Mouse (Mus musculus) megakaryocyte-erythroid progenitor cell, adult 5 weeks (primary cell): Measurements from ENCODE around the gene Tpbpa. TPM values are rescaled to one million over a fixed set of nuclear protein-coding genes. Genes with fewer than 3 reads are reported as not detected.

ENCODE experiments used
- polyA plus RNA-seq: library from polyadenylated mRNA; stranded (reverse); fragments of >175 nt; gene quantifications from 2 replicates; pipeline ENCODE4 v1.2.3, GENCODE M21; 2012

Gene Tpbpa
- polyA plus RNA-seq = not detected in 2 replicates

GRCm38 (mm10) chr13:60941884-60942283 is at the start of gene Tpbpa:
Tpbpa (minus strand) TSS chr13:60941984.

DNA sequence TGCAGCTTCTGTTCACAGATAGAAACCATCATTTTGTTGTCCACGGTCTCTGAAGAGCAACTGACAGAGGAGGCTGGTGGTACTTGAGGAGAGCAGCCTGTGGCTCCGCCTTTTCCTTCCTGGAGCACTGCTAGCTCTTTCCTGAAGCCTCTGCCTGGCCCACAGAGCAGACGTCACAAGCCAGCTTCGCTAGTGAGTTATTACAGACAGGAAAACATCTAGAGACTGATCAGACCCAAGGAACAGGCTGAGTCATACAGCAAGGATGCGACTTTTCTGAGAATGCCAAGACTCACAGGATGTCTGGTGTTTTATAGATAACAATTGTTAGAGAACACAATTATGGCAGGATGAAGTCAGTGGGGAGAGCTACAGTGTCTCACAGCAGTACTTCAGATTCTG is 5.3 kb downstream of the Tpbpa start, which contains the start of the genes Gm49391 and Ctla2a:
TSS of gene Gm49391 (minus strand) at position 72 of the 402 bp plus-strand sequence.
TSS of gene Ctla2a (minus strand) at position 126 of the 402 bp plus-strand sequence.

DNA sequence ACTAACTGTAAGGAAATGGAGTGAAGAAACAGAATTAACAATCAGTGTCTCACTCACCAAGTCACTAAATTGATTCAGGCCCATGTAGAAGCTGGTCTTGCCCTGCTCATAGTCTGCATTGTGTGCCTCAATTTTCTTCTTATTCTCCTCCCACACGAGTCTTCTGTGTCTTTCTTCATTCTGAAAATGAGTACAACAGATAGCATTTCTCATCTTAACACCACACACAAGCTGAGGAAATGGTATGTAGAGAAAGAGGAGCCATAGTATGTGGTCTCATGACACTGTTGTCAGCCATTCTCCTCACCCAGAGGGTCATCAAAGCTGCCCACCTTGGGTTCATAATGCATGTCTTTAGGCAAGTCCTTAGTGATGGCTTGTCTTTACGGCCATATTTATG is 6.3 kb downstream of the Tpbpa start, which contains the start of gene Gm49393:
TSS of gene Gm49393 (minus strand) at position 101 of the 400 bp plus-strand sequence.

DNA sequence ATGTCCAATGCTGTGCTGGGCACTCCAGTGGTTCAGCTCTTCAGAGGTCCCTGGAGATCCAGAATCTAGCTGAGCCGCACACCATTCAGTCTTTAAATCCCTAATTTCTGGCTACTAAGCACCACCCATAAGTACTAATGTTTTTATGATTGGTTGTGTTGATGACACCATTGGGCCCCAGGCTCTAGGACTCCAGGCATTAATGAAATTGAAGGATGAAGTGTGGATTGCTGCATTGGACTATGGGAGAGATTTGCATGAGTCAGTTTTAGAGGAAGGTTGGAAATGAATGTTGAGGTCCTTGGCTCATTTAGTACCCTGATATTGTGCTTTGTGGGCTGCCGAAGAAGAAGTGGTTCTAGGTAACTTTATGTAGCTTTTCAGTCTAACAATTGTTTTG is 37.0 kb downstream of the Tpbpa start, which contains the start of gene Tpbpb:
TSS of gene Tpbpb (minus strand) at position 101 of the 400 bp plus-strand sequence.

DNA sequence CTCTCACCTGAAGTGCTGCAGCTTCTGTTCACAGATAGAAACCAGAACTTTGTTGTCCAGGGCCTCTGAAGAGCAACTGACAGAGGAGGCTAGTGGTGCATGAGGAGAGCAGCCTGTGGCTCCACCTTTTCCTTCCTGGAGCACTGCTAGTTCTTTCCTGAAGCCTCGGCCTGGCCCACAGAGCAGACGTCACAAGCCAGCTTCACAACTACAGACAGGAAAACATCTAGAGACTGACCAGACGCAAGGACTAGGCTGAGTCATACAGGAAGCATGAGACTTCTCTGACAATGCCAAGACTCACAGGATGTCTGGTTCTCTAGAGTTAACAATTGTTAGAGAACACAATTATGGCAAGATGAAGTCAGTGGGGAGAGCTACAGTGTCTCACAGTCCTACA is 44.5 kb downstream of the Tpbpa start, which contains the start of gene Ctla2b:
TSS of gene Ctla2b (minus strand) at position 120 of the 400 bp plus-strand sequence.

GRCm38 (mm10) chr13:60896794-60897193 is 45.0 kb downstream of the Tpbpa start, which contains the start of gene Gm49392:
Gm49392 (minus strand) TSS chr13:60896894.

Other genes with a start within 250 kb of the Tpbpa start
- not detected in 2 replicates for gene BC051665, start 155.6 kb downstream of the Tpbpa start, polyA plus RNA-seq
- not detected in 2 replicates for gene Ctsll3, start 139.1 kb downstream of the Tpbpa start, polyA plus RNA-seq
- gene 4930486L24Rik, start 77.5 kb downstream of the Tpbpa start, polyA plus RNA-seq = not detected in 2 replicates
- gene Gm49392, start 45.1 kb downstream of the Tpbpa start, polyA plus RNA-seq = 0.39 TPM in 2 replicates
- gene Ctla2b, start 44.5 kb downstream of the Tpbpa start, polyA plus RNA-seq = 0.53 and 0.96 TPM in 2 replicates
- not detected in 2 replicates for gene Tpbpb, start 37.1 kb downstream of the Tpbpa start, polyA plus RNA-seq
- gene Gm49393, start 6.4 kb downstream of the Tpbpa start, polyA plus RNA-seq = not detected in 2 replicates
- gene Gm49391, start 5.4 kb downstream of the Tpbpa start, polyA plus RNA-seq = not detected in 2 replicates
- gene Ctla2a, start 5.4 kb downstream of the Tpbpa start, polyA plus RNA-seq = 15.8 and 17.1 TPM in 2 replicates
- not detected in 2 replicates for gene Ctsj, start 64.0 kb upstream of the Tpbpa start, polyA plus RNA-seq
- gene Ctsq, start 98.6 kb upstream of the Tpbpa start, polyA plus RNA-seq = not detected in 2 replicates
- gene Ctsr, start 222.3 kb upstream of the Tpbpa start, polyA plus RNA-seq = not detected in 2 replicates